Comparison of ENCODE assay signal across 23 mouse cellular contexts in genomic region chr7:46589181-46589580, GRCm38 (mm10).
"Had no signal": no experiment of that assay in that cellular context is flagged by ENCODE, and none has a peak within 500 bp of the region (broad histone marks: within the 10 kb centered on the region; RNA-seq: fewer than 3 reads in every experiment).

No protein-coding gene starts in this region.

- H3K4me1 ChIP-seq: liver, embryonic 13.5 days; liver, embryonic 15.5 days; lung, embryonic 15.5 days; midbrain, embryonic 12.5 days; neural tube, embryonic 12.5 days; stomach, embryonic 15.5 days had no signal

- H3K27me3 ChIP-seq: liver, embryonic 13.5 days; liver, embryonic 15.5 days; lung, embryonic 15.5 days; midbrain, embryonic 12.5 days; midbrain, embryonic 15.5 days; neural tube, embryonic 12.5 days; stomach, embryonic 15.5 days had no signal

- H3K9me3 ChIP-seq: liver, embryonic 13.5 days; liver, embryonic 15.5 days; lung, embryonic 15.5 days; megakaryocyte, embryonic 14.5 days; midbrain, embryonic 12.5 days; midbrain, embryonic 15.5 days; neural tube, embryonic 12.5 days; stomach, embryonic 15.5 days had no signal

- ATAC-seq: liver, postnatal 0 days; lung, postnatal 0 days; midbrain, embryonic 15.5 days had no signal

- H3K27ac ChIP-seq: liver, embryonic 13.5 days; liver, embryonic 15.5 days; lung, embryonic 15.5 days; macrophage; midbrain, embryonic 12.5 days; midbrain, embryonic 15.5 days; neural tube, embryonic 12.5 days; stomach, embryonic 15.5 days; stomach, postnatal 0 days had no signal

- H3K4me2 ChIP-seq: liver, embryonic 11.5 days; liver, embryonic 13.5 days; liver, embryonic 15.5 days; lung, embryonic 15.5 days; midbrain, embryonic 12.5 days; midbrain, embryonic 15.5 days; neural tube, embryonic 12.5 days; stomach, embryonic 15.5 days had no signal

- H3K9ac ChIP-seq: liver, embryonic 13.5 days; liver, embryonic 15.5 days; liver, postnatal 0 days; lung, embryonic 15.5 days; midbrain, embryonic 12.5 days; midbrain, embryonic 15.5 days; neural tube, embryonic 12.5 days; stomach, embryonic 15.5 days had no signal

- H3K36me3 ChIP-seq: liver, embryonic 13.5 days; liver, embryonic 15.5 days; lung, embryonic 15.5 days; midbrain, embryonic 12.5 days; midbrain, embryonic 15.5 days; neural tube, embryonic 12.5 days; stomach, embryonic 15.5 days had no signal

- DNase-seq: liver, embryonic 13.5 days; liver, postnatal 0 days; lung, adult 2 months; lung, postnatal 14 days; lung, postnatal 36 days; retina, postnatal 1 day; right cerebral cortex, adult 18-20 months; right cerebral cortex, postnatal 25 days; right cerebral cortex, postnatal 4 days; thymus, adult 18-20 months; thymus, postnatal 14 days; thymus, postnatal 36 days had no signal

- H3K4me3 ChIP-seq: liver, embryonic 13.5 days; liver, embryonic 15.5 days; lung, embryonic 15.5 days; megakaryocyte, embryonic 14.5 days; midbrain, embryonic 12.5 days; midbrain, embryonic 15.5 days; neural tube, embryonic 12.5 days; stomach, embryonic 15.5 days had no signal
